Mouse (Mus musculus): ENCODE measurements at regions not wholly inside any gene's neighbourhood (a gene's known extent, or its start where the extent isn't known, plus 50 kb on each side); places are given as distances from the start of the nearest gene placed in this dataset.
A peak's percentile ranks its signal among the peaks of the same experiment; 100 is the strongest.

DNA sequence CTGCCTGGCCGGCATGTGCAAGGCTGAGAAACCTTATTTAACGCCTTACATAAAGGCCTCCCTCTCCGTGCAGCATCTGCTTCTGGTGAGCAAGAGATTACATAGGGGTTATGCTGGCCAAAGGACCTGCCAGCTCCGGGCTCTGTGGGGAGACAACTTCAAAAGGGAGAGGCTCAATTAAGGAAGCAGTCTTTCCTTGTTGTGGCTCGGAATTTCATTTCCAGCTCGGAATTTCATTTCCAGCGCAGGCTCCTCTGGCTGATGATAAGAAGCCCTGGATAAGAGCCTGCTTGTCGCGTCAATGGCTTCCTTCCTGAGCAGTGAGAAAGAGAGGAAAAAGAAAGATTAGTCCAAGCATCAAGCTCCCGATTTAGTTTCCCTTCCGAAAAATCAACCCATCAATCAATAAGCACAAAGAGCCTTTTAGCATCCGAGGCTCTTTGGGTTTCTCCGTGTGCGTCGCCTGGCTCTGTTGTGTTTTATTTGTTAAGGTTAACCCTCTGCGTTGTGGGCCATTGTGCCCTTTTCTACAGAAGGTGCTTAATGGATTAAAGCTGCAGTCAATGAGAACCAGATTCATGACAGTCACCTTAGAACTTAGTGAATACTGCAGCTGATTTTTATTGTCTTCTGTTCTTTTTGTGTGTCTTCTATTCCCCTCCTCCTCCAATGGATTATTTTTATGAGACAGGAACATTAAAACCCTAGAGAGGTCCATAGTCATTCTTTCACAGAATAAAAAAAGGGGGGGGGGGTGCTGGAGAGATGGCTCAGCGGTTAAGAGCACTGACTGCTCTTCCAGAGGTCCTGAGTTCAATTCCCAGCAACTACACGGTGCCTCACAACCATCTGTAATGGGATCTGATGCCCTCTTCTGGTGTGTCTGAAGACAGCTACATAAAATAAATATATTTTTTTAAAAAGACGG is 218.3 kb downstream of the Myo1b start:
- Histone ChIP-seq H3K27me3 (ENCODE audit: control insufficient read depth, insufficient read depth, low read length) (peaks cover 4% of the 10 kb centered on the region; the same call in 1 of the 2 replicates), H3K36me3 (ENCODE audit: control insufficient read depth, insufficient read depth, low read length) (no peaks in the 10 kb centered on the region), H3K27ac (peak overlapping the region; percentile 7), H3K79me2 (replicated peaks; ENCODE audit: control insufficient read depth, insufficient read depth, low read length) (no peaks in the 10 kb centered on the region), H3K9ac (ENCODE audit: low read depth, low read length) (no peak overlapping the region), H3K4me1 (ENCODE audit: control insufficient read depth, insufficient read depth, low read length) (peaks cover 2% of the 10 kb centered on the region), H3K4me3 (peak overlapping the region; percentile 18)
- intact Hi-C loops (cut with DNase I) = no loop called here
- TF ChIP-seq CTCF (IDR thresholded peaks at IDR 0.05) = no peak
- no peak for TF ChIP-seq EP300 (IDR thresholded peaks at IDR 0.05; ENCODE audit: insufficient read depth, low read depth, low read length)
- TF ChIP-seq POLR2A (IDR thresholded peaks at IDR 0.05; ENCODE audit: insufficient read depth, low read depth, low read length) = no peak
- DNase-seq = peak; percentile 46 to 53
- WGBS = 17% methylated on average over 19 of the region's 19 CpGs

DNA sequence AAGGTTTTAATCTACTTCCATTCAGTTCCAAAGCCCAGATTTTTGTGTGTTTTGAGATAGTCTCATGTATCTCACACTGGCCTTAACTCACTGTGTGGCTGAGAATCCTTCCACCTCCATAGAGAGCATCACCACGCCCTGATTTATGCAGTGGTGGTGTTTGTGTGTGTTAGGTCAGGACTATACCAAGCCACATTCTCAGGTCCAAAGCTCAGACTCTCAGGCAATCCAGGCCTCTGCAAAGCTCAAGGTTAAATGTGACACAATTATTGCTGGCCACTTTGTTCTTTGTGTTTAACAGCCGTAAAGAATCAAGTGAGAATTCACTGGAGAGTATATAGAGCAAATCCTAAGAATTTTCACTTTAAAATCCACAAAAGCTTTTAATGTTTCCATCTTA is 218.2 kb upstream of the Nabp1 start:
- no peak overlapping the region for H3K9ac ChIP-seq (ENCODE audit: low read depth, low read length)
- H3K4me3 ChIP-seq = no peak overlapping the region
- H3K79me2 ChIP-seq (replicated peaks; ENCODE audit: control insufficient read depth, insufficient read depth, low read length) = no peaks in the 10 kb centered on the region
- TF ChIP-seq POLR2A (IDR thresholded peaks at IDR 0.05; ENCODE audit: insufficient read depth, low read depth, low read length) (no peak), CTCF (IDR thresholded peaks at IDR 0.05) (no peak), EP300 (IDR thresholded peaks at IDR 0.05; ENCODE audit: insufficient read depth, low read depth, low read length) (no peak)
- no peak overlapping the region for H3K27ac ChIP-seq
- WGBS = 87% methylated on average over 2 of the region's 2 CpGs
- DNase-seq = no peak
- H3K36me3 ChIP-seq (ENCODE audit: control insufficient read depth, insufficient read depth, low read length) = no peaks in the 10 kb centered on the region
- peaks cover 2% of the 10 kb centered on the region for H3K4me1 ChIP-seq (ENCODE audit: control insufficient read depth, insufficient read depth, low read length)
- H3K27me3 ChIP-seq (ENCODE audit: control insufficient read depth, insufficient read depth, low read length) = peaks cover 4% of the 10 kb centered on the region; the same call in 1 of the 2 replicates
- intact Hi-C loops (cut with DNase I) = no loop called here

GRCm38 (mm10) chr1:51690878-51691277 is 212.7 kb upstream of the Nabp1 start:
- Histone ChIP-seq H3K9ac (ENCODE audit: low read depth, low read length) (no peak overlapping the region), H3K36me3 (ENCODE audit: control insufficient read depth, insufficient read depth, low read length) (no peaks in the 10 kb centered on the region), H3K79me2 (replicated peaks; ENCODE audit: control insufficient read depth, insufficient read depth, low read length) (no peaks in the 10 kb centered on the region), H3K27me3 (ENCODE audit: control insufficient read depth, insufficient read depth, low read length) (0 out of 2 replicates have a peak, but pooled peaks cover 2% of the 10 kb centered on the region), H3K4me3 (no peak overlapping the region), H3K27ac (peak overlapping the region; percentile 12), H3K4me1 (ENCODE audit: control insufficient read depth, insufficient read depth, low read length) (peaks cover 1% of the 10 kb centered on the region)
- TF ChIP-seq EP300 (IDR thresholded peaks at IDR 0.05; ENCODE audit: insufficient read depth, low read depth, low read length) = peak; percentile 62; the same call in 1 of the 2 replicates
- no peak for TF ChIP-seq CTCF (IDR thresholded peaks at IDR 0.05)
- peak in 1 of 2 experiments; percentile 31 for DNase-seq
- intact Hi-C loops (cut with DNase I) = loop anchor here (5.0 kb wide), 1 partner anchor 46 kb away; no protein-coding TSS in a partner anchor
- WGBS = 69% methylated on average over 10 of the region's 10 CpGs

GRCm38 (mm10) chr1:51689461-51690223 is 211.4 kb upstream of the Nabp1 start:
- H3K4me1 ChIP-seq (ENCODE audit: control insufficient read depth, insufficient read depth, low read length) = peaks cover 1% of the 10 kb centered on the region
- intact Hi-C loops (cut with DNase I) = loop anchor here (5.0 kb wide), 1 partner anchor 48 kb away; no protein-coding TSS in a partner anchor
- no peak overlapping the region for H3K4me3 ChIP-seq
- H3K9ac ChIP-seq (ENCODE audit: low read depth, low read length) = no peak overlapping the region
- peak overlapping the region; percentile 51 for H3K27ac ChIP-seq
- no peaks in the 10 kb centered on the region for H3K27me3 ChIP-seq (ENCODE audit: control insufficient read depth, insufficient read depth, low read length)
- WGBS = 44% methylated on average over 9 of the region's 9 CpGs
- peak; percentile 54 to 62 for DNase-seq
- TF ChIP-seq POLR2A (IDR thresholded peaks at IDR 0.05; ENCODE audit: insufficient read depth, low read depth, low read length) (0 out of 2 replicates have a peak, but pooled peaks have one; percentile 34), EP300 (IDR thresholded peaks at IDR 0.05; ENCODE audit: insufficient read depth, low read depth, low read length) (no peak), CTCF (IDR thresholded peaks at IDR 0.05) (peak; percentile 45)
- no peaks in the 10 kb centered on the region for H3K36me3 ChIP-seq (ENCODE audit: control insufficient read depth, insufficient read depth, low read length)
- no peaks in the 10 kb centered on the region for H3K79me2 ChIP-seq (replicated peaks; ENCODE audit: control insufficient read depth, insufficient read depth, low read length)

DNA sequence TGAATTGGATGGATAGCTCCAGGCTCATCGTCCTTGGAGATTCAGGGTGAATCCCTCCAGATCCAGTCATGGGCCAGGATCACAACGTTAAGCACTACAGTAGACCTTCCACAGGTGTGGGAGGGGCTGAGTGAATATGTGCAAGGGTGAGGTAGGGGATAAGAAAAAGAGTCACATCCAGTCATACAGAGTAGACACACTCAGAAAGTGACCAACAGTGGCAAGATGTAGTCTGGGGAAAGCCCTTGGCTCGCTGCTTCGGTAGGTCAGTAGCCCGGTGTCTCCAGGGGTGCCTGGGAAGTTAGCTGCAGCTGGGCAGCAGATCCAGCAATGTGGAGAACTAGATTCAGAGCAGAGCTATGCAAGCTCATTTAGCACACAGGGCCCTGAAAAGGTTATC is 210.7 kb upstream of the Nabp1 start:
- Histone ChIP-seq H3K79me2 (replicated peaks; ENCODE audit: control insufficient read depth, insufficient read depth, low read length) (no peaks in the 10 kb centered on the region), H3K4me1 (ENCODE audit: control insufficient read depth, insufficient read depth, low read length) (peaks cover 1% of the 10 kb centered on the region), H3K36me3 (ENCODE audit: control insufficient read depth, insufficient read depth, low read length) (no peaks in the 10 kb centered on the region), H3K4me3 (no peak overlapping the region), H3K9ac (ENCODE audit: low read depth, low read length) (no peak overlapping the region), H3K27ac (peak overlapping the region; percentile 36; the same call in 1 of the 2 replicates), H3K27me3 (ENCODE audit: control insufficient read depth, insufficient read depth, low read length) (no peaks in the 10 kb centered on the region)
- no peak for DNase-seq
- intact Hi-C loops (cut with DNase I) = no loop called here
- no peak for TF ChIP-seq CTCF (IDR thresholded peaks at IDR 0.05)
- no peak for TF ChIP-seq EP300 (IDR thresholded peaks at IDR 0.05; ENCODE audit: insufficient read depth, low read depth, low read length)
- no peak for TF ChIP-seq POLR2A (IDR thresholded peaks at IDR 0.05; ENCODE audit: insufficient read depth, low read depth, low read length)
- WGBS = 80% methylated on average over 5 of the region's 5 CpGs
